Mouse (Mus musculus) kidney, postnatal 4 days (tissue): ENCODE measurements at regions not wholly inside any gene's neighbourhood (a gene's known extent, or its start where the extent isn't known, plus 50 kb on each side); places are given as distances from the start of the nearest gene placed in this dataset.

Source experiments
- DNase-seq, 2 experiments: peaks; one replicate each; pipeline ENCODE4 v3.0.0; 2021; ENCODE audit warnings: mixed read lengths in 2 of 2

DNA sequence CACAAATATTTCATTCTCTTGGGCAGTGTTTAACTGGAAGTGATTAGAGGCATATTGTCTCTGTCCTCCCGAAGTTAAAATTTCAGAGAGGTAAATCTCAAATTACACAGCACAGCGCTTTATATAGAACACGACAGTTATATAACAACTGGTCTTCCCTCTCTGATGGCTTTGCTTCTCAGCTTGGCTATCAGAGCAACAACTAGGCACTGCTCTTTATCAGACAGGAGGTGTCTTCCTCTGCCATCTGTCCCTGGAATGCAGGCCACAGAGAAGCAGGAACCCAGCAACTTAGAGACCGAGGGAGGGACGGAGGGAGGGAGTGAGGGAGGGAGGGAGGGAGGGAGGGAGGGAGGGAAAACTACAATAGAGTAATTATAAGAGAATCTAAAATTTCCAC is 129.4 kb upstream of the Tll1 start:
- DNase-seq, result no peak

DNA sequence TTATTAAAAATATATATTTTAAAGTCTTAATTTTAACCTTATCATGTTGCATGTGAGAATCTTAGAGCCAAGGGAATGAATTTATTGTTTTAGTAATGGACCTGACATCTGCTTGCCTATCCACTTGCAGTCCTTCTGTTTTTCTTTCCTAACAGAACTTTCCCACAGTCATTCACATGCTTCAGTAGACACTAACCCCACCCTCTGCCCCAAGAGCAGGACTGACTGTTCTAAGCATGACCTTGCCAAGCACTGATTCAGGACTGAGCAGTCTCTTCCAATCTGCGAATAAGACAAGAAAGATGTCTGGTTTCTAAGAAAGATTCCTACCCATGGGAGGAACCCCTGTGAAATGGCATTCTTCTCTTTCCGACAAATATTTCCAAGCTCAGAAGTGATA is 117.9 kb upstream of the Tll1 start:
- no peak for DNase-seq

DNA sequence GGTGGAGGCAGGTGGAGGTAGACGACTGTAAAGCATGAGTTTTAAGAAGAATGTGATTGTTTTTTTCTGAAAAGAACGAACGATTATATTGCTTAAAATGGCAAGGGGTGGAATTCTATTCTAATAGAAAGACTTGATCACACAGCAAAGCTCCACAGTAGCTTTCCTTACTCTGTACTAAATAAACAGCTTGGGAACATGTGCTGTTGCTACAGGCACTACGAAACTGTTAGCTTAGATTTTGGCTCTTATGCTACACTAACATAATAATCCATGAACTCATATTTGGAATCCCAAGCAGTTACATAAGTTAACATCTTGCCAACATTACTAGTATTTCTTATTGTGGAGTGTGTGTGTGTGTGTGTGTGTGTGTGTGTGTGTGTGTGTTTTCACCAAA is 114.3 kb upstream of the Tll1 start:
- DNase-seq, result no peak

DNA sequence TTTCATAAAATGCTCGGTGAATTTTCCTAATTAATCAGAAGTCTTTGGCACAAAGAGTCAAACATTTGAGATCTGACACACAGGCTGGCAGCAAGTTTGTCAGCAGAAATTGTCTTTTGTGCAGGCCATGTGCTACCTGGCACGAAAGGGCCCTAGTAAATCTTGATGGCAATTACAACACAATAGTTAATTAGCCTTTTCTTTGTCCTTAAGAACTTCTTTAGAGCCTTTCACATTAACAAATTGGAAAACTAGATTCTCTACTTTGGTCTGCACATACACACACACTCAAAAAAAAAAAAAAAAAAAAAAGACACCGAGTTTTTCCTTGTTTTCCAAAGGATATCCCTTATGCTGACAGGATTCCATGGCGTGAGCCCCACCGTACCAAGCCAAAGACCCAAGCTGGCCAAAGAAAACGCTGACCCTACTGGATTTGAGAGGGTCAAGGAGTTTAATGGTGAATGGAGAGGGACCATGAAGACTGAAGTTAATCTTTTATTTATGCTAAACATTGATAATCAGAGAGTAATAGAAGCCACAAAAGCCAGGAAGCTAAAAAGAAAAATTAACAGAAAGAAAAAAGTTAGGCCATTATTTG is 113.2 kb upstream of the Tll1 start:
- DNase-seq, result no peak

DNA sequence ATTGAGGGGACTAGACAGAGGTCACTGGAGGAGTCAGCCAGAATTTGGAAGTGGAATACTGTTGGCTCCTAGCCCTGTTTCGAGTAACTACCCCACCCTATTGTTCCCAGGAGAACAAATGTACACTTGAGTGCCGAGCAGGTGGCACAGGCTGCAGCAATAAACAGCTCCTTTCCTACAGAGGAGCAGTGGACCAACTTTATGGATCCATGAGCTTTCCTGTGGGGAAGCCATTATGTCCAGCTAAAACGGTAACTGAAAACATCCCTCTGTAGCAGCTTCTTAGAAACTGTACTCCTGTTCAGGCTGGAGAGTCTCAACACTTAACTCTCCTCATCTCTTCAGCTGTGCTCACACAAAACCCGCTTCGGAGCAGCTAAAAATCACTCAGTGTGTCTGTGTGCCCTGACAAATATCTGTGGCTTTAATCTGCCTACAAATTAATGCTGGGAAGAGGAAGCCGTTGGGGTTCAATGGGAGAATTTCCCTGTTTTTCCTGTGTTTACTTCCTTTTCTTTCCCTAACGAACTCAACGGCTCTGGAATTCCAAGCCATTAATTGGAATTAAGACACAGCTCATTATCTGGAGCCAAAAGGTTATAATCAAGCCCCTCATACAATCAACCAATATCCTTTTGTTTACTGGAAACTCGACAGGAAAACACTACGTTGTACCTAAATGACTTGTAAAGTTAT is 112.6 kb upstream of the Tll1 start:
- DNase-seq, result no peak

DNA sequence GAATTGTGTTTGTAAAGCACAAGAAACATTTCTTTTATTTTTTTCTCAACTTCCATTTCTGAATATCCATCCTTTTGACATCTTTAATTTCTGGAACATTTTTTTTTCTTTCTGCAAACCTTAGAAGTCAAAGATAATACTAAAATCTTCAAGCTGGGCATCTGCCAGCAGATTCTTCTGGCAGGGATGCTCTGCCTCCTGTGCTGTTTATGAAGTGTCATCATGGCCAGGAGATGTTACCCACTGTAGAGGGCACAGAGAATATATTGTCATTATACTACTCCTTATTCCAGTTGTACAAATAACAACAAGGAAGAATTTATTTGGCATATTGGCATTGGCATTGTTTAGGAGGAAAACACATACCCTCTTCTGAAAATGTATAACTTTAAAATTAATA is 111.7 kb upstream of the Tll1 start:
- no peak for DNase-seq

DNA sequence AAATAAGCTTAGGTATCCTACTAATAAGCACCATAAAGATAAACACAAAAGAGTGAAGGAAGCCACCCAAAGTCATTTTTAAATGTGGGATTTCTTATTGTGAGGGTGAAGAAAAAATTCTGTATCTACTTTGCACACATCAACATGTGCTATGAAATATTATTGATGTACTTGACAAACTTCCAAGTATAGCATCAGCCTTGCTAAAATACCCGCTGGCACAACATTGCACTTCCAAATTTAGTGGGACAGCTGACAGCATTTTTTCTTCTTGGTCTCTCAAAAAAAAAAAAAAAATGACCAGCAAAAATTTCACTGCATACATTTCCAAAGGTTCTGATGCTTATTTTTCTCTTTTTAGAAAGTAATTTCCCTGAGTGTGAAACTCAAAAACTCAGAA is 101.9 kb upstream of the Tll1 start:
- DNase-seq, result no peak

DNA sequence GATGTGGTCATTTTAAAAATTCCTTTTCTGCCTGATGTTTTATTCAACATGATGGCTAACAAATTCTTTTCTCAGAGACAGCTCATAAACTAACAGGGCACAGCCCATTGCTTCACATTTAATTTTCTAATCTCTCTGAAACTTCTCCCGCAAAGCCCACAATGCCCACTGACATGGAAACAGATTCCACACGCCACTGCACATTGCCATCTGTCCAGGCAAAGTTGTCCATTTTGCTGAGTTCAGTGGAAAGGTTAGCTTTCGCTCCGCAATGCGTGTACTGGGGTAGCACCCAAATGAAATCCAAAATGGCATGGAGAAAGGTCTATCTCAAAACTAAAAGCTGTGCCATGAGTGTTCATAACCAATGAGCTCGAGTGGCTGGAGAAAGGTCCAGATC is 76.7 kb upstream of the Tll1 start:
- DNase-seq, result no peak

DNA sequence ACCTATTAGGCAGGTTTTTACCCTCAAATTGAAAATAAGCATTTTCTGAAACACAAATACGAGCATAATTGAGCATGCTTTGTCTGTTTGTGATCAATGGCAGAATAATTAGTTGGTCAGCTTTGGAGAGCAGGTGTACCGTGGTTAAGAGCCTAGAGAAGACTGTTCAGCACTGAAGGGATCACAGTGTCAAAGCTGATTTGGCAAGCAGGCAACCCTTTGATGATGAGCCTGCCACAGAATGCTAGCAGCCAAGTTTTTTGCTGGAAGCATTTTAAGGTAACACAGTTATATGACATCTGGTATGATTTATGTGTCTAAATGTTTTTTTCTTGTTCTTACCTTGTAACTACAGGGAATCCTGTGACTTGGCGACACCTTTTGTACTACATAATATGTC is 75.5 kb upstream of the Tll1 start:
- DNase-seq, result no peak

DNA sequence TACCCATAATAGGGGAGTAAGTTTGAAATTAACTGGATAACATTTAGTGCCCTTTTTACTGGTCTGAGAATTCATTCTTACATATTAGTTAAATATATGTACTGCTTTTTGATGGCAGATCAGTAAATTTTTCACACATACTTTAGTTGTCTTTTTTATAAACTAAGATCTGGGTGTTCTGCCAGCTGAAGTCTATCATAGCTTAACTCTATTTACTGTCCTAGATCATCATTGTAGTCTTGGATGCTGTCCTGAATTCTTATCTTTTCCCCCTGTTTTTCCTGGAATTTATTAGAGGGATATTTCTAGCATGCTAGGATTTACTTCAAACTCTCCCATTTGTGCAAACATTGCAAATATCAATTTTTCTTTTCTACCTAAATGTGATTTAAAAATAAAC is 74.3 kb upstream of the Tll1 start:
- DNase-seq, result no peak

DNA sequence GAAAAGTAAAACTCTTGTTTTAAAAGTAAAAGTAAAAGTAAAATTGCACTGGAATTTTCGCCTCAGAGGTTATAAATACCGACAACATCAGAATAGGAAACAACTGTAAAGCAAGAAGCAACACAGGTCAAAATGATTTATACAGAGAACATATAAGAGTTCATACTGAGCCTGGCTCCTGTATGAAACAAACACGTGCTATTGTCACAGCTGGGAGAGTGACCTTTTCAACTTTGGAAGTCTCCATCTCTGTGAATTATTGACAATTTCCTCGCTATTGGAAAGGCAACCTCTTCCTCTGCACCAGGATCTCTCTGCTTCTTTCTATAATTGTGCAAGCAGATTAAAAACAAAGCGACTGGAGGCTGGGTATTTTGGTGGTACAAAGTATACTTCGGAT is 70.0 kb upstream of the Tll1 start:
- DNase-seq, result no peak

DNA sequence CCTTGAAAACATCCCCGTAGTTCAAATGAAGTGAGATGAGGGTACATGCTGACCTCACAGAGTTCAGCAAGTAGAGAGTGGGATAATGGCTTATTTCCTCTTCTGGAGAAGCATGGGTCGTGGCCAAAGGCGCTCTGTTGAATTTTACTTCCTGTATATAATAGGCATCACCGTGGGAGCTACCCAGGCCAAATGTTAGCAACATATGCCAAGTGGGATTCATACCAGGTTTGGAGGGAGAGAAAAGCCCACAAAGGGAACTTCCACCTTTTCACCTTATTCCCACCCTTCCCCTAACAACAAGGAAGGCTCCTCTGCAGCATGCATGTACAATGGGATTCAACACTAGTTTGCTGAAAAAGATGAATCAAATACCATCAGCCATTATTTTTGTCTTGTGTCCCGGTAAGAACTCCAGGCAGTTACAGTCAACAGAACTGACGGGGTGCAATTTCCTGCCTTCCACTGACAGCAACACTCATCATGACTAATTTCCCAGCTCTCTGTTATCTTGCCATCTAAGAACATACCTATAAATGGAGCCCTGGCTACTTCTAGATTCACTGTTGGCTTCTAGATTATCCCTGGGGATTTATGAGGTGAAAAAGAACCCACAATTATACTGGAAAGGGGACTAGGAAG is 59.4 kb upstream of the Tll1 start:
- DNase-seq, result no peak
